Mouse (Mus musculus): ENCODE measurements at regions not wholly inside any gene's neighbourhood (a gene's known extent, or its start where the extent isn't known, plus 50 kb on each side); places are given as distances from the start of the nearest gene placed in this dataset.
"Not testable (repeated sequence)": the region's sequence is repeated elsewhere in the genome, so short reads cannot be mapped to it uniquely, and the experiment has no call there.

- 21% methylated on average over 11 of the region's 11 CpGs for WGBS (ENCODE audit: insufficient replicate concordance)
- Histone ChIP-seq H3K9me3 (replicated peaks; ENCODE audit: control insufficient read depth, low read length) (no peaks in the 10 kb centered on the region), H3K4me2 (ENCODE audit: low read depth, low read length) (no peak overlapping the region), H3K4me3 (ENCODE audit: low read depth, low read length) (no peak overlapping the region), H3K27ac (ENCODE audit: low read length) (no peak overlapping the region), H3K4me1 (ENCODE audit: control insufficient read depth, low read depth, low read length) (no peaks in the 10 kb centered on the region), H3K27me3 (ENCODE audit: control insufficient read depth, insufficient read depth, low read depth, low read length) (no peaks in the 10 kb centered on the region), H3K9ac (ENCODE audit: low read depth, low read length) (no peak overlapping the region), H3K36me3 (ENCODE audit: control insufficient read depth, insufficient read depth) (no peaks in the 10 kb centered on the region)
- ATAC-seq (ENCODE audit: low read depth), result no peak
Observed at GRCm38 (mm10) chr10:26564462-26564861, 188.7 kb upstream of the L3mbtl3 start.

- H3K27me3 ChIP-seq (ENCODE audit: control insufficient read depth, insufficient read depth, low read depth, low read length), result no peaks in the 10 kb centered on the region
Observed at GRCm38 (mm10) chr10:26567613-26568012, 185.6 kb upstream of the Arhgap18 start.

GRCm38 (mm10) chr10:26570468-26570867, 182.8 kb upstream of the Arhgap18 start:
- Histone ChIP-seq H3K9me3 (replicated peaks; ENCODE audit: control insufficient read depth, low read length) (no peaks in the 10 kb centered on the region), H3K27ac (ENCODE audit: low read length) (no peak overlapping the region), H3K4me3 (ENCODE audit: low read depth, low read length) (no peak overlapping the region), H3K9ac (ENCODE audit: low read depth, low read length) (no peak overlapping the region), H3K27me3 (ENCODE audit: control insufficient read depth, insufficient read depth, low read depth, low read length) (no peaks in the 10 kb centered on the region), H3K4me2 (ENCODE audit: low read depth, low read length) (no peak overlapping the region), H3K4me1 (ENCODE audit: control insufficient read depth, low read depth, low read length) (no peaks in the 10 kb centered on the region), H3K36me3 (ENCODE audit: control insufficient read depth, insufficient read depth) (no peaks in the 10 kb centered on the region)
- 70% methylated on average over 5 of the region's 5 CpGs for WGBS (ENCODE audit: insufficient replicate concordance)
- no peak for ATAC-seq (ENCODE audit: low read depth)

More at GRCm38 (mm10) chr10:26567613-26568012, 185.6 kb upstream of the Arhgap18 start:
- Histone ChIP-seq H3K36me3 (ENCODE audit: control insufficient read depth, insufficient read depth) (no peaks in the 10 kb centered on the region), H3K9ac (ENCODE audit: low read depth, low read length) (no peak overlapping the region), H3K4me1 (ENCODE audit: control insufficient read depth, low read depth, low read length) (no peaks in the 10 kb centered on the region), H3K4me2 (ENCODE audit: low read depth, low read length) (no peak overlapping the region), H3K9me3 (replicated peaks; ENCODE audit: control insufficient read depth, low read length) (no peaks in the 10 kb centered on the region), H3K4me3 (ENCODE audit: low read depth, low read length) (no peak overlapping the region), H3K27ac (ENCODE audit: low read length) (no peak overlapping the region)
- ATAC-seq (ENCODE audit: low read depth), result no peak
- WGBS (ENCODE audit: insufficient replicate concordance), result 59% methylated on average over 4 of the region's 4 CpGs

GRCm38 (mm10) chr10:26571377-26571776, 181.8 kb upstream of the Arhgap18 start:
- Histone ChIP-seq H3K4me3 (ENCODE audit: low read depth, low read length) (no peak overlapping the region), H3K9me3 (replicated peaks; ENCODE audit: control insufficient read depth, low read length) (no peaks in the 10 kb centered on the region), H3K4me2 (ENCODE audit: low read depth, low read length) (no peak overlapping the region), H3K4me1 (ENCODE audit: control insufficient read depth, low read depth, low read length) (no peaks in the 10 kb centered on the region), H3K27me3 (ENCODE audit: control insufficient read depth, insufficient read depth, low read depth, low read length) (no peaks in the 10 kb centered on the region), H3K27ac (ENCODE audit: low read length) (no peak overlapping the region), H3K9ac (ENCODE audit: low read depth, low read length) (no peak overlapping the region), H3K36me3 (ENCODE audit: control insufficient read depth, insufficient read depth) (no peaks in the 10 kb centered on the region)
- ATAC-seq (ENCODE audit: low read depth), result no peak
- WGBS (ENCODE audit: insufficient replicate concordance), result 43% methylated on average over 1 of the region's 1 CpGs

- no peak overlapping the region for H3K27ac ChIP-seq (ENCODE audit: low read length)
- no peak overlapping the region for H3K4me3 ChIP-seq (ENCODE audit: low read depth, low read length)
- H3K27me3 ChIP-seq (ENCODE audit: control insufficient read depth, insufficient read depth, low read depth, low read length), result no peaks in the 10 kb centered on the region
- no peaks in the 10 kb centered on the region for H3K36me3 ChIP-seq (ENCODE audit: control insufficient read depth, insufficient read depth)
- H3K9me3 ChIP-seq (replicated peaks; ENCODE audit: control insufficient read depth, low read length), result no peaks in the 10 kb centered on the region
- no peak overlapping the region for H3K9ac ChIP-seq (ENCODE audit: low read depth, low read length)
- no peak for ATAC-seq (ENCODE audit: low read depth)
- H3K4me1 ChIP-seq (ENCODE audit: control insufficient read depth, low read depth, low read length), result no peaks in the 10 kb centered on the region
- WGBS (ENCODE audit: insufficient replicate concordance), result 33% methylated on average over 3 of the region's 3 CpGs
- H3K4me2 ChIP-seq (ENCODE audit: low read depth, low read length), result no peak overlapping the region
Observed at GRCm38 (mm10) chr10:26576153-26576552, 177.1 kb upstream of the Arhgap18 start.

- no peaks in the 10 kb centered on the region for H3K36me3 ChIP-seq (ENCODE audit: control insufficient read depth, insufficient read depth)
Observed at GRCm38 (mm10) chr10:26577087-26577486, 176.1 kb upstream of the Arhgap18 start.

GRCm38 (mm10) chr10:26585106-26585505, 168.1 kb upstream of the Arhgap18 start:
- Histone ChIP-seq H3K9me3 (replicated peaks; ENCODE audit: control insufficient read depth, low read length) (no peaks in the 10 kb centered on the region), H3K27me3 (ENCODE audit: control insufficient read depth, insufficient read depth, low read depth, low read length) (no peaks in the 10 kb centered on the region), H3K36me3 (ENCODE audit: control insufficient read depth, insufficient read depth) (no peaks in the 10 kb centered on the region), H3K27ac (ENCODE audit: low read length) (no peak overlapping the region), H3K4me2 (ENCODE audit: low read depth, low read length) (no peak overlapping the region), H3K4me1 (ENCODE audit: control insufficient read depth, low read depth, low read length) (no peaks in the 10 kb centered on the region), H3K4me3 (ENCODE audit: low read depth, low read length) (no peak overlapping the region), H3K9ac (ENCODE audit: low read depth, low read length) (no peak overlapping the region)
- 34% methylated on average over 2 of the region's 2 CpGs for WGBS (ENCODE audit: insufficient replicate concordance)
- ATAC-seq (ENCODE audit: low read depth), result no peak

More at GRCm38 (mm10) chr10:26577087-26577486, 176.1 kb upstream of the Arhgap18 start:
- ATAC-seq (ENCODE audit: low read depth), result no peak
- Histone ChIP-seq H3K9me3 (replicated peaks; ENCODE audit: control insufficient read depth, low read length) (no peaks in the 10 kb centered on the region), H3K4me2 (ENCODE audit: low read depth, low read length) (no peak overlapping the region), H3K27ac (ENCODE audit: low read length) (no peak overlapping the region), H3K9ac (ENCODE audit: low read depth, low read length) (no peak overlapping the region), H3K4me3 (ENCODE audit: low read depth, low read length) (no peak overlapping the region), H3K4me1 (ENCODE audit: control insufficient read depth, low read depth, low read length) (no peaks in the 10 kb centered on the region), H3K27me3 (ENCODE audit: control insufficient read depth, insufficient read depth, low read depth, low read length) (no peaks in the 10 kb centered on the region)
- 77% methylated on average over 2 of the region's 2 CpGs for WGBS (ENCODE audit: insufficient replicate concordance)

- not testable (repeated sequence) for H3K4me3 ChIP-seq (ENCODE audit: low read depth, low read length); H3K36me3 ChIP-seq (ENCODE audit: control insufficient read depth, insufficient read depth); H3K9ac ChIP-seq (ENCODE audit: low read depth, low read length); H3K27ac ChIP-seq (ENCODE audit: low read length); H3K27me3 ChIP-seq (ENCODE audit: control insufficient read depth, insufficient read depth, low read depth, low read length); ATAC-seq (ENCODE audit: low read depth); H3K4me1 ChIP-seq (ENCODE audit: control insufficient read depth, low read depth, low read length); H3K9me3 ChIP-seq (replicated peaks; ENCODE audit: control insufficient read depth, low read length); H3K4me2 ChIP-seq (ENCODE audit: low read depth, low read length)
- WGBS (ENCODE audit: insufficient replicate concordance), result 65% methylated on average over 4 of the region's 4 CpGs
Observed at GRCm38 (mm10) chr10:26607081-26607480, 146.1 kb upstream of the Arhgap18 start.

- no peak overlapping the region for H3K27ac ChIP-seq (ENCODE audit: low read length)
- H3K4me2 ChIP-seq (ENCODE audit: low read depth, low read length), result no peak overlapping the region
- H3K4me3 ChIP-seq (ENCODE audit: low read depth, low read length), result no peak overlapping the region
- H3K9me3 ChIP-seq (replicated peaks; ENCODE audit: control insufficient read depth, low read length), result no peaks in the 10 kb centered on the region
- H3K27me3 ChIP-seq (ENCODE audit: control insufficient read depth, insufficient read depth, low read depth, low read length), result no peaks in the 10 kb centered on the region
- no peaks in the 10 kb centered on the region for H3K36me3 ChIP-seq (ENCODE audit: control insufficient read depth, insufficient read depth)
- no peak overlapping the region for H3K9ac ChIP-seq (ENCODE audit: low read depth, low read length)
- H3K4me1 ChIP-seq (ENCODE audit: control insufficient read depth, low read depth, low read length), result no peaks in the 10 kb centered on the region
- no peak for ATAC-seq (ENCODE audit: low read depth)
Observed at GRCm38 (mm10) chr10:26611246-26611645, 142.0 kb upstream of the Arhgap18 start.
